Mouse (Mus musculus) G1E (cell line): ENCODE data around the gene Kmt5c. TPM values are rescaled to one million over a fixed set of nuclear protein-coding genes. Genes with fewer than 3 reads are reported as not detected.

Source experiments
- ATAC-seq: 2 replicates; pipeline ENCODE4 v1.8.0; 2016; ENCODE audit warnings: mild to moderate bottlenecking; ENCODE audit not compliant: insufficient number of reproducible peaks, poor library complexity, low FRiP score, severe bottlenecking; ENCODE audit errors: extremely low read depth
- DNase-seq: peaks from one replicate; pipeline ENCODE4 v3.0.0; 2012; ENCODE audit warnings: low spot score
- H3K27me3 ChIP-seq: 2 replicates; pipeline ENCODE4 v1.6.1; 2012; ENCODE audit warnings: mild to moderate bottlenecking, low read length, inconsistent platforms; ENCODE audit not compliant: insufficient read depth
- H3K36me3 ChIP-seq: replicated peaks from 2 replicates; pipeline ENCODE3; 2012; ENCODE audit warnings: mild to moderate bottlenecking, inconsistent platforms
- H3K4me1 ChIP-seq: 2 replicates; pipeline ENCODE4 v1.6.1; 2012; ENCODE audit warnings: low read depth, low read length, inconsistent platforms, mixed read lengths; ENCODE audit not compliant: insufficient read depth
- H3K4me3 ChIP-seq: 2 replicates; pipeline ENCODE4 v1.5.1; 2012; ENCODE audit warnings: low read depth, mild to moderate bottlenecking, inconsistent platforms, low read length, moderate library complexity, mixed read lengths
- H3K9me3 ChIP-seq: replicated peaks from 2 replicates; pipeline ENCODE4 v1.6.1; 2012; ENCODE audit warnings: inconsistent platforms
- CTCF ChIP-seq: IDR thresholded peaks from 2 replicates; pipeline ENCODE4 v1.5.1; 2012; ENCODE audit warnings: low read depth, low read length, inconsistent platforms, mixed read lengths
- GATA1 ChIP-seq: IDR thresholded peaks from 2 replicates; pipeline ENCODE4 v1.6.1; 2012; ENCODE audit warnings: borderline replicate concordance, low read length, inconsistent platforms, mixed read lengths
- GATA2 ChIP-seq: IDR thresholded peaks from 2 replicates; pipeline ENCODE4 v1.6.1; 2012; ENCODE audit warnings: low read depth, low read length, inconsistent platforms, borderline replicate concordance
- POLR2AphosphoS5 ChIP-seq: IDR thresholded peaks from 2 replicates; pipeline ENCODE4 v1.6.1; 2012; ENCODE audit warnings: low read depth, low read length, inconsistent platforms; ENCODE audit not compliant: insufficient replicate concordance
- TAL1 ChIP-seq: conservative IDR thresholded peaks from 2 replicates; pipeline ENCODE4 v1.6.1; 2012; ENCODE audit warnings: low read depth, low read length, inconsistent platforms, mixed read lengths
- polyA plus RNA-seq: library from polyadenylated mRNA; stranded (reverse); fragments of >175 nt; gene quantifications from 2 replicates; pipeline ENCODE4 v1.2.3, GENCODE M21; 2012
- total RNA-seq, 2 experiments: library from RNA; stranded (forward) in 1 of 2; stranded (reverse) in 1 of 2; fragments of 200-1000 nt in 1 of 2; fragments of >200 nt in 1 of 2; fragmentation: Nextera tagmentation in 1 of 2; gene quantifications; 2 replicates each; pipeline ENCODE4 v1.2.3; 2014 to 2017

Gene Kmt5c
- total and polyA plus RNA-seq, 3 experiments, result 34.8 to 232 (median 108) TPM

GRCm38 (mm10) chr7:4732968-4733392 lies 6.9 kb upstream of the Kmt5c start:
- ATAC-seq, result no peak
- Histone ChIP-seq H3K27me3 (peaks cover 7% of the 10 kb centered on the region; the same call in 1 of the 2 replicates), H3K36me3 (no peaks in the 10 kb centered on the region), H3K4me3 (no peak overlapping the region), H3K9me3 (no peaks in the 10 kb centered on the region), H3K4me1 (peaks cover 15% of the 10 kb centered on the region)
- DNase-seq, result no peak
- TF ChIP-seq POLR2AphosphoS5 (no peak), GATA1 (no peak), GATA2 (no peak), TAL1 (no peak), CTCF (no peak)

GRCm38 (mm10) chr7:4739041-4739543 lies 823 bp upstream of the Kmt5c start:
- no peak for TF ChIP-seq TAL1
- TF ChIP-seq CTCF, result no peak
- Histone ChIP-seq H3K36me3 (peaks cover 25% of the 10 kb centered on the region), H3K27me3 (peaks cover 4% of the 10 kb centered on the region; the same call in 1 of the 2 replicates), H3K9me3 (no peaks in the 10 kb centered on the region), H3K4me1 (peaks cover 47% of the 10 kb centered on the region), H3K4me3 (peak overlapping the region; percentile 66)
- ATAC-seq (no peak), DNase-seq (no peak)

- TF ChIP-seq TAL1 (no peak), GATA2 (no peak), GATA1 (no peak), POLR2AphosphoS5 (0 out of 2 replicates have a peak, but pooled peaks have one; percentile 37), CTCF (no peak)
- DNase-seq (no peak), ATAC-seq (no peak)
- Histone ChIP-seq H3K4me1 (peaks cover 57% of the 10 kb centered on the region), H3K36me3 (peaks cover 36% of the 10 kb centered on the region), H3K4me3 (peak overlapping the region; percentile 80), H3K27me3 (no peaks in the 10 kb centered on the region), H3K9me3 (no peaks in the 10 kb centered on the region)
Measured at GRCm38 (mm10) chr7:4740309-4740727, 403 bp downstream of the Kmt5c start.

GRCm38 (mm10) chr7:4741151-4741550 lies 1.2 kb downstream of the Kmt5c start:
- Histone ChIP-seq H3K4me1 (peaks cover 65% of the 10 kb centered on the region), H3K27me3 (no peaks in the 10 kb centered on the region), H3K4me3 (peak overlapping the region; percentile 80), H3K9me3 (no peaks in the 10 kb centered on the region), H3K36me3 (peaks cover 45% of the 10 kb centered on the region)
- ATAC-seq (peak; percentile 23), DNase-seq (peak; percentile 78)
- no peak for TF ChIP-seq POLR2AphosphoS5

GRCm38 (mm10) chr7:4741672-4742481 lies 2.0 kb downstream of the Kmt5c start:
- no peaks in the 10 kb centered on the region for H3K9me3 ChIP-seq
- peak overlapping the region; percentile 80 for H3K4me3 ChIP-seq
- DNase-seq (no peak), ATAC-seq (no peak)
- peaks cover 73% of the 10 kb centered on the region for H3K4me1 ChIP-seq
- TF ChIP-seq CTCF (no peak), TAL1 (no peak), POLR2AphosphoS5 (no peak), GATA2 (no peak), GATA1 (no peak)
- peaks cover 52% of the 10 kb centered on the region for H3K36me3 ChIP-seq
- H3K27me3 ChIP-seq, result no peaks in the 10 kb centered on the region

- no peak for DNase-seq
- H3K4me3 ChIP-seq, result peak overlapping the region; percentile 80; the same call in 1 of the 2 replicates
- ATAC-seq, result no peak
- peaks cover 78% of the 10 kb centered on the region for H3K4me1 ChIP-seq
- H3K27me3 ChIP-seq, result no peaks in the 10 kb centered on the region
- H3K36me3 ChIP-seq, result peaks cover 57% of the 10 kb centered on the region
- no peak for TF ChIP-seq GATA2
- no peak for TF ChIP-seq CTCF
- no peak for TF ChIP-seq POLR2AphosphoS5
- TF ChIP-seq TAL1, result no peak
- TF ChIP-seq GATA1, result no peak
- H3K9me3 ChIP-seq, result no peaks in the 10 kb centered on the region
Measured at GRCm38 (mm10) chr7:4742482-4742819, 2.5 kb downstream of the Kmt5c start.

- peaks cover 87% of the 10 kb centered on the region for H3K4me1 ChIP-seq
- H3K27me3 ChIP-seq, result no peaks in the 10 kb centered on the region
- no peaks in the 10 kb centered on the region for H3K9me3 ChIP-seq
- ATAC-seq, result no peak
- H3K4me3 ChIP-seq, result peak overlapping the region; percentile 80; the same call in 1 of the 2 replicates
- TF ChIP-seq GATA2, result no peak
- TF ChIP-seq TAL1, result peak; percentile 49; the same call in 1 of the 2 replicates
- no peak for TF ChIP-seq POLR2AphosphoS5
- H3K36me3 ChIP-seq, result peaks cover 66% of the 10 kb centered on the region
- DNase-seq, result no peak
Measured at GRCm38 (mm10) chr7:4743354-4743753, 3.4 kb downstream of the Kmt5c start.
